Mouse (Mus musculus) embryonic facial prominence, embryonic 10.5 days (tissue): ENCODE measurements at regions not wholly inside any gene's neighbourhood (a gene's known extent, or its start where the extent isn't known, plus 50 kb on each side); places are given as distances from the start of the nearest gene placed in this dataset.

Experiments used
- DNase-seq: peaks from one replicate; pipeline ENCODE4 v3.0.0-alpha.2; 2017; ENCODE audit warnings: low spot score
- H3K27ac ChIP-seq: fragments of 300-500 bp; sonication (generic); replicated peaks from 2 replicates; pipeline ENCODE4 v1.5.1; 2016; ENCODE audit warnings: mild to moderate bottlenecking
- H3K27me3 ChIP-seq: fragments of 300-500 bp; sonication (generic); replicated peaks from 2 replicates; pipeline ENCODE4 v1.6.1; 2016; ENCODE audit warnings: low read depth, mild to moderate bottlenecking; ENCODE audit not compliant: poor library complexity, severe bottlenecking
- H3K36me3 ChIP-seq: fragments of 300-500 bp; sonication (generic); replicated peaks from 2 replicates; pipeline ENCODE4 v1.6.1; 2016; ENCODE audit warnings: mild to moderate bottlenecking, moderate library complexity
- H3K4me1 ChIP-seq: fragments of 300-500 bp; sonication (generic); 2 replicates; pipeline ENCODE4 v1.6.1; 2016
- H3K4me3 ChIP-seq: fragments of 300-500 bp; sonication (generic); 2 replicates; pipeline ENCODE4 v1.5.1; 2016; ENCODE audit warnings: mild to moderate bottlenecking, moderate library complexity
- H3K9me3 ChIP-seq: fragments of 300-500 bp; sonication (generic); 2 replicates; pipeline ENCODE4 v1.6.1; 2016; ENCODE audit warnings: mild to moderate bottlenecking
- WGBS: fragments of 180-500 bp; shearing (Covaris S2); methylation state at CpG from one replicate; pipeline ENCODE4 v1.1.7; 2016; 5-methylcytosine and 5-hydroxymethylcytosine counted together

DNA sequence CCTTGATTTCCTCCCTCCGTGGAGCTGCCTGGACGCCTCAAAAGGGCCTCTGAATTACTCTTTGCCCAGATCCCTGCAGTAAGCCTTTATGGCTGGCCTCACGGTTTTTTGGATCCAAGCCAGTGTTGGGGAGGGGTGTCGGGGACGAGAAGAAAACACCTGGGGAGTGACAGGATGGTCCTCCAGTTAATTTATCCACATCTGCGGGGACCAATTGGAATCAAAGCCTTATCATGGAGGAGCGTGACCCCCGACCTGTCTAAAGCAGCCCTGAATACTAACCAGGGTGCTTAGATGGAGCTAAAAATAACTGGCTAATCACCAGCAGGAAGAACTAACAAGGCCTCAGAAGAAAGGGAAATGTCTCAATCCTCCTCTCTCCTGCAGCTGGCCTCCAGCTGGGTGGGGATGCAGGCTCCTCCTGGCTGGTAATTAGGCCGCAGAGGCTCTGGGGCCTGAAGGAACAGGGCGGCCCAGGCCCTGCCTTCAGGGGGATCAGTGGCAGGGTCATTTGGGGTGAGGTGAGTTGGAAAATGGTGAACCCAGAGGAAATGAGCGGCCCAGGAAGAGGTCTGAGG is 107.2 kb upstream of the Atp1a1 start:
- DNase-seq: peak; percentile 75
- Histone ChIP-seq H3K36me3 (no peaks in the 10 kb centered on the region), H3K27ac (peak overlapping the region; percentile 77), H3K9me3 (no peaks in the 10 kb centered on the region), H3K27me3 (0 out of 2 replicates have a peak, but pooled peaks cover 3% of the 10 kb centered on the region), H3K4me1 (peaks cover 44% of the 10 kb centered on the region), H3K4me3 (no peak overlapping the region)
- WGBS: 10% methylated on average over 11 of the region's 11 CpGs

DNA sequence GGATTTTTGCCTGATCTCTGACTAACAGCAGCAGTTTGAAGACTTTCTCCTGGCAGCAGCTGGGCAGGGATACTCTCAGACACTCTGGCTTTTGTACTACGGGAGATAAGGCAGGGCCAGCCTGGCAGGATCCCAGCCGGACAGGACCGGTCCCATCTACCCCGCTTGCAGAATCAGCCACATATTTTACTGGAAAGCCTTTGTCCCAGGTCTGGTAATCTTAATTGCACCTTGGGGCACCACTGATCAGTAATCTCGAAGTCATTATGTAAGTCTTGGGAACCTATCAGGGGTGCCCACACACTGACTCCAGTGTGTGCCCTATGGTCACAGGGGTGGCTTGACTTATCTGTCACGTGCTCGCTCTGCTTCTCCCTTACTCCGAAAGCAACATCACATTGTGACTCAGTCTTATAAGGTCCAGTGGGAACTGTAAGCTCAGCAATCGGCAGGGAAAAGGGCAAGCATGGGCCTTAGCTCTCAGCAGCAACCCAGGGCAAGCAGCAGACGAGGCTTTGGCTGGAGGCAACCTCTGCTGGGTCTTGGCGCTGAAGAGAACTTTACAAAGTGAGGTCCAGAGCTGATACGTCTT is 105.0 kb upstream of the Atp1a1 start:
- Histone ChIP-seq H3K4me3 (no peak overlapping the region), H3K9me3 (no peaks in the 10 kb centered on the region), H3K27ac (peak overlapping the region; percentile 44; the same call in 1 of the 2 replicates), H3K4me1 (peaks cover 44% of the 10 kb centered on the region), H3K27me3 (0 out of 2 replicates have a peak, but pooled peaks cover 3% of the 10 kb centered on the region), H3K36me3 (no peaks in the 10 kb centered on the region)
- no peak for DNase-seq
- 85% methylated on average over 12 of the region's 12 CpGs for WGBS

DNA sequence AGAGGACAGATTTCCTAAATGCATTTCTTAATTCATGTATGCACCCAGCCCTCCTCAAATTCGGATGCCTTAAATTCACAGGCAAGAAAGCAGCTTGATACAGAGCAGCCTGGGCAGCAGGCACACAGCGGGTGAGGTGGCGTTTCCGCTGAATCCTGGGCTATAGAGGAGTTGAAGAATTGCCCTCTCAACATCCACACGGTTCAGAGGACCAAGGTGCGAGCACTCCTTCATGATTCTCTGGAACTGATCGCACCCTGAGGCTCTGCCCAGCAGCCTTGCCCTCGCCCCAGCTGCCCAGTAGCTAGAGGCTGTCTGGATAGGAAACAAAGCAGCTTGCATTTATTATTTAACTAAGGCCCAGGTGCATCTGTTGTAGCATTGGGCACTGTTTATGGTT is 104.3 kb upstream of the Atp1a1 start:
- Histone ChIP-seq H3K4me3 (no peak overlapping the region), H3K36me3 (no peaks in the 10 kb centered on the region), H3K27ac (0 out of 2 replicates have a peak overlapping the region, but pooled peaks have one; percentile 44), H3K9me3 (no peaks in the 10 kb centered on the region), H3K27me3 (0 out of 2 replicates have a peak, but pooled peaks cover 3% of the 10 kb centered on the region), H3K4me1 (peaks cover 38% of the 10 kb centered on the region)
- WGBS: 81% methylated on average over 8 of the region's 8 CpGs
- no peak for DNase-seq

DNA sequence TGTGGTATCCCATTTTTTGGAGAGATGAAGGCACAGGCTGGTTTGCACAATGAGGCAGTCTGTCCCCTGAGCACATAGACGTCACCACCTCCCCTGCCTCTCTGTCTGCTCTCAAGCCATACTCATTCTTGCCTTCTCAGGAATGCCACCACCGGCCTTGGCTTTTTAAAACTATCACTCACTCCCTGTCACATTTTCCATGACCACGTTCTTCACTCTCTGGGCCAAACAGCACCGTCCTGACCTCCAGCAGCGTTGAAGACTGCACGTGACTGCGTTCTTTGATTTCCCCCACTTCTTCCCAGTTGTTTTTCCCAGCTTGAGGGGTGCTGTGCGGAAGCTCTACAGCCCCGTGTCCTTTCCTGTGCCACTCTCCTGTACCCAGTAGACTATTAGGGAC is 100.4 kb upstream of the Atp1a1 start:
- WGBS: 81% methylated on average over 9 of the region's 9 CpGs
- peaks cover 32% of the 10 kb centered on the region for H3K4me1 ChIP-seq

DNA sequence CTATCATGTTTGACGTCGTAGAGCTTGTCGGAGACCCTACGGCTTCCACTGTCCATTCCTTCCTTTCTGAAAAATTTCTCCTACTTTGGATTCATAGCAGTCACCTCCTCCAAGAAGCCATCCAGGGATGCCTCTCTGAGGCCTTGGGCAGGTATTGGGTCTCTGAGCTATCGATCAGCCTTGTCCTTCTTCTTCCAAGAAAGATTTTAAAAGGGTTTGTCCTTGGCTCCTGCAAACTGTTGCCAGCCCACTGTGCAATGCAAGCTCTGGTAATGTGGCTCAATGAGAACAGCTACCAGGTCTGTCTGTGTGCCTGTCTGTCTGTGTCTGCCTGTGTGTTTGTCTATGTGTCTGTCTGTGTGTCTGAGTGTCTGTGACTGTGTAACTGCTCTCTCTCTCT is 99.8 kb upstream of the Atp1a1 start:
- Histone ChIP-seq H3K9me3 (no peaks in the 10 kb centered on the region), H3K4me3 (no peak overlapping the region), H3K27me3 (no peaks in the 10 kb centered on the region), H3K4me1 (peaks cover 32% of the 10 kb centered on the region), H3K36me3 (no peaks in the 10 kb centered on the region), H3K27ac (no peak overlapping the region)
- WGBS: 92% methylated on average over 5 of the region's 5 CpGs
- no peak for DNase-seq

More for the DNA sequence above, 100.4 kb upstream of the Atp1a1 start:
- Histone ChIP-seq H3K27ac (no peak overlapping the region), H3K4me3 (no peak overlapping the region), H3K27me3 (0 out of 2 replicates have a peak, but pooled peaks cover 3% of the 10 kb centered on the region), H3K36me3 (no peaks in the 10 kb centered on the region), H3K9me3 (no peaks in the 10 kb centered on the region)
- DNase-seq: no peak

DNA sequence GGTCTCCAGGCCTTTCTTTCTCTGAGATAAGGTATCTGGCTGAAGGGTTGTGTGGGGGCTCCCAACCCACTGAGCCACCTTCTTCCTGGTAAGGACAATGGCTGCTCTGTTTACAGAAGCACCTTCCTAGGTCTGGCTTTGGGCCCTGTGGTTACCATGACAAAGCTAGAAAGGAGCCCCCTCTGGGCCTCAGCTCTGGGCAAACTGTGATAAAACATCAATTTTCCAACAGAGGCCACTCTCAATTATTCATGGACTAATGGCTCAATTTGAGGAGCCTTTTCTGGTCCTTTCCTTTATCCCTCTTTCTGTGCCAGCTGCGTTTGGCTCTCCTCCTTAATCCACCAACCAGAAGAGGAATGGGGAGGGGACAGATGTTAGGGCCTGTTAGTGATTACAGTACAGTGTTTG is 97.3 kb upstream of the Atp1a1 start:
- H3K4me3 ChIP-seq: no peak overlapping the region
- H3K27ac ChIP-seq: peak overlapping the region; percentile 31
- DNase-seq: no peak
- H3K36me3 ChIP-seq: no peaks in the 10 kb centered on the region
- H3K4me1 ChIP-seq: peaks cover 27% of the 10 kb centered on the region
- no peaks in the 10 kb centered on the region for H3K27me3 ChIP-seq
- WGBS: 9% methylated on average over 1 of the region's 1 CpGs
- no peaks in the 10 kb centered on the region for H3K9me3 ChIP-seq

DNA sequence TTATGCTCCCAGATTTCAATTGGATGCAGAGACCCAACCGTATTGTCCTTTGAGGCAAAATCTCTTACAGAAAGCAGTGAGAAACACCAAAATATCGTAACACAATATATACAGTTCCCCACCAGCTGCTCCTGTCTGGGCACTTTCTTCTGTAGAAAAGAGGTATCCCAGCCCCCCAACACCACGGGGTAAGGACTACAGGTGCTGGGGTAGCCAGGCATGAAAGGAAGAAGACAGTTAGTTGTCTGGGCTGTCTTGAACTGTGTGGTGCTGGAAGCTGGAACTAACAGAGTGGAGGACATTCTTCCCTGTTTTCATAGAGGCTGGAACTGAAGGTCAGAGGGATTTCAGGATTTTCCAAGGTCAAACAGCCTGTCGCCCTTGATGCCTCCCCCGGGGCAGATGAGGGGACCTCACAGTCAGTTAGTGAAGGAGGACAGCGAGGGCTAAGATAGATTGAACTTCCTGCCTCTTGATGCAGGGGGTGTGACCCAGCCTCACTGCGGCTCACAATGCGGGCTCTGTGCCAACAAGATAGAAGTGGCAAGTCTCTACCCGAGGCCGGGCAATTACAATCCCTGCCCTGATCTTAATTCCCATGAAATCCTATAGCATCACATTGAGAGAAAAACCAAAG is 96.6 kb upstream of the Atp1a1 start:
- no peak for DNase-seq
- Histone ChIP-seq H3K4me3 (no peak overlapping the region), H3K27ac (peak overlapping the region; percentile 31), H3K36me3 (no peaks in the 10 kb centered on the region), H3K27me3 (no peaks in the 10 kb centered on the region), H3K9me3 (no peaks in the 10 kb centered on the region), H3K4me1 (peaks cover 27% of the 10 kb centered on the region)
- WGBS: 55% methylated on average over 10 of the region's 10 CpGs

DNA sequence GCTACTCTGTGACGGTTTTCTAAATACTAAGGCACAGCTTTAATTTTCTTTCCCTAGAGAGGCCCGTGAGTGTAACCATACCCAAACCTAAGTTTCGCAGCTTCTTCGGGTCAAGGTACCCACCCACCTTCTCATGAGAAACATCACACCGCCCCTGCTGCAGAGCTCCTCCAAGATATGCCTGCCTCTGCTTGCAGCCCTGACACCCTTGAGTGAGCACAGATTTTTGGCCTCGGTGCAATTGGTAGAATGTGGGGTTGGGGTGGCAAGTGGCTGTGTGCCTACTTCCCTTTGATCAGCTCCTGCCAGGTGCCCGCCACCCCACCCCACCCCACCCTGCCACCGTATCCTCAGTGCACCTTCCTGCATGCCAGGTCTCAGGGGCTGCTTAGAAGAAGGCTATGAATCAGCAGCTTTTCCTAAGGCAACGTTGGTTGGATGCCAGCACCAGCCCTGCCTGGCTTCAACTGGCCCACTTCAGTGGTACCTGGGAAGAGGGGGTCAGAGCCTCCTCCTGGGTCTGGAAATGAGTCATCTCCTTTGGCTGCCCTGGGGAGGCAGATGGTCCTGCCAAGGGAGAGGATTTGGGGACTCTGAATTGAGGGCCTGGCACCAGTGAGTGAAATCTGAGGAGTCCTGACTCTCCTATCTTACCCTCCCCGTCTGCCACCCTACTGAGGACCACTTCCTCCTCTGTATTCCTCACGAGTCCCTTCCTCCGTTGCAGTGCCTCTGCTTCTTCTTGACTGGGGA is 95.6 kb upstream of the Atp1a1 start:
- no peaks in the 10 kb centered on the region for H3K9me3 ChIP-seq
- no peak overlapping the region for H3K4me3 ChIP-seq
- H3K4me1 ChIP-seq: peaks cover 25% of the 10 kb centered on the region
- no peaks in the 10 kb centered on the region for H3K27me3 ChIP-seq
- no peaks in the 10 kb centered on the region for H3K36me3 ChIP-seq
- no peak for DNase-seq
- no peak overlapping the region; the same call in 1 of the 2 replicates for H3K27ac ChIP-seq
- WGBS: 68% methylated on average over 12 of the region's 12 CpGs

DNA sequence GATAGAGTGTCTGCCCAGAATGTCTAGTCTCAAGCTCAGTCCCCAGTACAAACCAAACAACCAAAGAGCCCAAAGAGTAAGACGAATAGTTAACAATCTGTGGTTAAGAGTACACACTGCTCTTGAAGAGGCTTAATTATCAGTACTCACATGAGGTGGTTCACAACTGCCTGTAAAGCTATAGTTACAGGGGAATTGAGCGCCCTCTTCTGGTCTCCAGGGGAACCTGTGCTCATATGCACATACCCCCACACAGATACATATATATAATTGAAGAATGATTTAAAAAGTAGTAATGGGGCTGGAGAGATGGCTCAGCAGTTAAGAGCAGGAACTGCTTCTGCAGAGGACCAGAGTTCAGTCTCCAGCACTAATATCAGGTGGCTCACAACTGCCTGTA is 92.3 kb upstream of the Atp1a1 start:
- WGBS: 88% methylated on average over 2 of the region's 2 CpGs

DNA sequence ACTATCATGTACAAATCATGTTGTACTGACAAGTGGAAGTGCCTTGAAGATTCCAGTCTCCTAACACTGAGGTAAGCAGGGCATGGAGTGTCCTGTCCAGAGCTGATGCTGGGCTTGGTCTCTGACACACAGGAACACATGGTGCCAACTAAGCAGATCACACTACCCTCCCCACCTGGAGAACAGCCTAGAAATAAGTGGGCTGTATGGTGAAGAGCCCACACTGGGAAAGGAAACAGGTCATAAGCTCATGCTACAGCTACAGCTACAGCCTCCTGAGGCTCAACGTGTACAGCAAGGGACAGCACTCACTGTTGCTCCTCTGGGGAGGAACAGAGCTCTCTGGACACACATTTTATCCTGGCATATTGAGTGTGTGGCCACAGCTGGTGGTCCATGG is 89.8 kb upstream of the Atp1a1 start:
- no peaks in the 10 kb centered on the region for H3K36me3 ChIP-seq
- H3K27me3 ChIP-seq: no peaks in the 10 kb centered on the region
- no peaks in the 10 kb centered on the region for H3K4me1 ChIP-seq
- DNase-seq: no peak
- no peak overlapping the region for H3K27ac ChIP-seq
- 77% methylated on average over 1 of the region's 1 CpGs for WGBS
- no peak overlapping the region for H3K4me3 ChIP-seq
- H3K9me3 ChIP-seq: no peaks in the 10 kb centered on the region

More for the DNA sequence above, 92.3 kb upstream of the Atp1a1 start:
- H3K27me3 ChIP-seq: no peaks in the 10 kb centered on the region
- no peaks in the 10 kb centered on the region for H3K36me3 ChIP-seq
- no peak overlapping the region for H3K4me3 ChIP-seq
- H3K4me1 ChIP-seq: peaks cover 19% of the 10 kb centered on the region
- DNase-seq: no peak
- H3K9me3 ChIP-seq: no peaks in the 10 kb centered on the region
- H3K27ac ChIP-seq: no peak overlapping the region

DNA sequence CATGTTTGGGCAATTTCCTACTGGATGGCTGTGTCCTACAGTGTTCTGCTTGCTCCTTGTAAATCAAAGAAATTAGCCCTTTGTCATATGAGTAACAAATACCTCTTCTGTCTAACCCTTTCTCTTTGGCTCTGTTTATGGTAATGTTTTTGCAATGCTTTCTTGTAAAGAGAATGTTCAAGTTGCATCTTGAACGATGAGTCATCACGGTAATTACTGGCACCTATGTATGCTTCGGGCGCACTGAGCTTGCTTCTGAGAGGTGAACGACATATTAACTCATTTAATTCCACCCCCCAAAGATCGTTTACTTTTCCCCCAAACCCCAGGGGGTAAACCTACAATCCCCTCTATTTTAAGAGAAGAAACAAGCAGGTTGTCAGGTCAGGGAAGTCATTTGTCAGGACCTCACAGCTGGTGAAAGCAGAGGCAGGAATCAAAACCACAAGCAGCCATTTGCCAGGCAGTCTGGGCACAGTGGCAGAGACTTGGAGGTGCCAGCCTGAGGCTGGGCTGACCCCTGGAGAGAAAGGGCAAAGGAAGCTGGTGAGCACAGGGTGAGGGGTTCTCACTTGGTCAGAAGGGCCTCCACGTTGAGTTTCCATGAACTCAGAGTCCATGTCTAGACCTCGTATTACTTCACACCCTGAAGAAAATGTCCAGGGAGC is 87.6 kb upstream of the Atp1a1 start:
- no peak overlapping the region for H3K27ac ChIP-seq
- no peak overlapping the region for H3K4me3 ChIP-seq
- no peak for DNase-seq
- no peaks in the 10 kb centered on the region for H3K4me1 ChIP-seq
- 79% methylated on average over 8 of the region's 8 CpGs for WGBS
- H3K27me3 ChIP-seq: no peaks in the 10 kb centered on the region
- H3K9me3 ChIP-seq: no peaks in the 10 kb centered on the region
- no peaks in the 10 kb centered on the region for H3K36me3 ChIP-seq

DNA sequence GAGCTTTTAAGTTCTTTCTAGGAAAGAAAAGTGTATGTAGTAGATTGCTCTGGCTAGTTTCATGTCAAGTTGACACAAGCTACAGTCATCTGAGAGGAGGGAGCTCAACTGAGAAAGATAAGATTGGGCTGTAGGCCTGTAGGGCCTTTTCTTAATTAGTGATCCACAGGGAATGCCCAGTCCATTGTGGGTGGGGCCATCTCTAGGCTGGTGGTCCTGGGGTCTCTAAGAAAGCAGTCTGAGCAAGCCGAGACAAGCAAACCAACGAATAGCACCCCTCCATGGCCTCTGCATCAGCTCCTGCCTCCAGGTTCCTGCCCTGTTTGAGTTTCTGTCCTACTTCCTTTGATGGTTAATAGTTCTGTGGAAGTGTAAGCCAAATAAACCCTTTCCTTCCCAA is 86.3 kb upstream of the Atp1a1 start:
- 59% methylated on average over 2 of the region's 2 CpGs for WGBS

More for the DNA sequence above, 86.3 kb upstream of the Atp1a1 start:
- Histone ChIP-seq H3K9me3 (no peaks in the 10 kb centered on the region), H3K27me3 (no peaks in the 10 kb centered on the region), H3K27ac (no peak overlapping the region), H3K36me3 (no peaks in the 10 kb centered on the region), H3K4me3 (no peak overlapping the region), H3K4me1 (no peaks in the 10 kb centered on the region)
- no peak for DNase-seq
